In the genomic region with DNA sequence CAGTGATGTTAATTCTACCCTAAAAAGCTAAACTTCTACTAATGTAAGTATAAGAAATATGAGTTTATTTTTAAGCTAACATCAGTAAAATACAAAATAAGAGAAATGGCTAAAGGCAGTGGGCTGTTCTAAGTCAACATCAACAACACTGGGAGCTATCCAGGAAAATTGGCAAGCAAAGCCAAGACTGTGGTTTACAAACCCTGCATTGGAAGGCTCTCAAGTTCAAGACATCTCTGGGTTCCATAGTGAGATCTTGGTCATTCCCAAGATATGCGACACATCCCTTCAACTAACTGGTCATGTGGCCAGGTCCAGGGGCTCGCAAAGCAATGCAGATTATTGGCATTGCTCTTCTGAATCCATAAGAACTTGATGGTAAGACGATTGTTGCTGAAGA, we compare ENCODE assay signal across 27 mouse cellular contexts. TPM values are rescaled to one million over a fixed set of nuclear protein-coding genes. Genes with fewer than 3 reads are reported as not detected.
"Had no signal": no experiment of that assay in that cellular context is flagged by ENCODE, and none has a peak within 500 bp of the region (broad histone marks: within the 10 kb centered on the region; RNA-seq: fewer than 3 reads in every experiment).

No protein-coding gene starts in this region.

- H3K4me3 ChIP-seq: embryonic facial prominence, embryonic 10.5 days; embryonic facial prominence, embryonic 12.5 days; embryonic facial prominence, embryonic 13.5 days; embryonic facial prominence, embryonic 15.5 days; erythroblast, embryonic 14.5 days; forebrain, embryonic 10.5 days; forebrain, embryonic 12.5 days; forebrain, embryonic 13.5 days; forebrain, embryonic 15.5 days; gastrocnemius, adult 2 months; heart, adult 2 months had no signal

- H3K9ac ChIP-seq: embryonic facial prominence, embryonic 12.5 days; embryonic facial prominence, embryonic 13.5 days; embryonic facial prominence, embryonic 15.5 days; forebrain, embryonic 12.5 days; forebrain, embryonic 13.5 days; forebrain, embryonic 15.5 days; forebrain, postnatal 0 days had no signal

- H3K36me3 ChIP-seq: embryonic facial prominence, embryonic 10.5 days; embryonic facial prominence, embryonic 12.5 days; embryonic facial prominence, embryonic 13.5 days; embryonic facial prominence, embryonic 15.5 days; forebrain, embryonic 10.5 days; forebrain, embryonic 12.5 days; forebrain, embryonic 15.5 days had no signal

- H3K9me3 ChIP-seq: embryonic facial prominence, embryonic 10.5 days; embryonic facial prominence, embryonic 12.5 days; embryonic facial prominence, embryonic 13.5 days; embryonic facial prominence, embryonic 15.5 days; forebrain, embryonic 10.5 days; forebrain, embryonic 12.5 days; forebrain, embryonic 13.5 days; forebrain, embryonic 15.5 days had no signal

- H3K27me3 ChIP-seq: embryonic facial prominence, embryonic 12.5 days; forebrain, embryonic 12.5 days; forebrain, embryonic 13.5 days; forebrain, embryonic 15.5 days had no signal

- ATAC-seq: forebrain, embryonic 13.5 days; forebrain, embryonic 14.5 days; forebrain, embryonic 15.5 days; forebrain, embryonic 16.5 days; forebrain, postnatal 0 days had no signal

- H3K4me1 ChIP-seq: forebrain, embryonic 13.5 days; forebrain, embryonic 15.5 days had no signal

- H3K4me2 ChIP-seq: embryonic facial prominence, embryonic 12.5 days; embryonic facial prominence, embryonic 13.5 days; embryonic facial prominence, embryonic 15.5 days; forebrain, embryonic 12.5 days; forebrain, embryonic 13.5 days; forebrain, embryonic 15.5 days had no signal

- H3K27ac ChIP-seq: embryonic facial prominence, embryonic 10.5 days; embryonic facial prominence, embryonic 12.5 days; embryonic facial prominence, embryonic 13.5 days; embryonic facial prominence, embryonic 15.5 days; forebrain, embryonic 10.5 days; forebrain, embryonic 12.5 days; forebrain, embryonic 13.5 days; forebrain, embryonic 15.5 days; gastrocnemius, adult 2 months; heart, adult 2 months had no signal

- DNase-seq: cerebellum, adult 9-10 months; cerebellum, adult 9-11 months; cerebellum, postnatal 10 days; cerebellum, postnatal 14 days; cerebellum, postnatal 25 days; cerebellum, postnatal 36 days; embryo, embryonic 11 days; forebrain, postnatal 0 days; gastrocnemius, adult 2 months; gastrocnemius, postnatal 10 days; gastrocnemius, postnatal 14 days; gastrocnemius, postnatal 25 days; gastrocnemius, postnatal 36 days; heart, adult 11 months; heart, adult 18-20 months; heart, adult 2 months had no signal

RNA-seq across cellular contexts. Expression of gene Rab3c, which starts 5.3 kb away (rescaled TPM):
- polyA plus RNA-seq: erythroblast, embryonic 14.5 days had no signal
